Mouse (Mus musculus) thymus, postnatal 36 days (tissue): ENCODE results near the gene Tcaim.
"Not testable (repeated sequence)": the region's sequence is repeated elsewhere in the genome, so short reads cannot be mapped to it uniquely, and the experiment has no call there.

Experiments used
- DNase-seq, 2 experiments: peaks; one replicate each; pipeline ENCODE4 v3.0.0; 2022; ENCODE audit warnings: mixed read lengths in 2 of 2

Tcaim gene

DNA sequence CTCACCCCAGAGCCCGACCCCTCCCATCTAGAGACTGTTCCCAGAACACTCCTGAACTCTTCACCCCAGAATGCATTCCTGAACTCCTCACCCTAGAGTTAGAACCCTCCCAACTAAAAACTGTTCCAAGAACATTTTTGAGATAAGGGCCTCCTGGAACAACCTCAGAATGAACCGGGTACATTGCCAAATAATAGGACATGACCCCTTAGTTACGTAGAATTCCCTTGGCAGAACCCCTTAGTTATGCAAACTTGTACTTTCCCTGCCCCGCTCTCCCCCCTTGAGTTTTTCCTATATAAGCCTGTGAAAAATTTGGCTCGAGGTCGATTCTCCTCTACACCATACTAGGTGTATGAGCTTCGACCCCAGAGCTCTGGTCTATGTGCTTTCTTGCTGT, 49.8 kb downstream of the Tcaim start:
- DNase-seq, result not testable (repeated sequence)

DNA sequence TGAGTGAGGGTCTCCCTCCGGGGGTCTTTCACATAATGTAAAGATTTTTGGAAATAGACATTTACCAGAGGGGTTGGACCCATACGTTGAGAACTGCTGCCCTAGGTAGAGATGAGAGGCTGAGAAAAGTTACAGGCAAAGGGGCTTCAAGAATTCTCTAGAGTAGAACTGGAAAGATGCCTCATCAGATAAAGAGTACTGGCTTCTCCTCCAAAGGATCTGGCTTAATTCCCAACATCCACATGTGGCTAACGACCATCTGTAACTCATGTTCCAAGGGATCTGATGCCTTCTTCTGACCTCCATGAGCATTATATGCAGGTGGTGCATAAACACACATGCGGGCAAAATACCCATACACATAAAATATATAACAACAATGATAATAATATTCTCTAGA, 50.3 kb downstream of the Tcaim start:
- no peak for DNase-seq

DNA sequence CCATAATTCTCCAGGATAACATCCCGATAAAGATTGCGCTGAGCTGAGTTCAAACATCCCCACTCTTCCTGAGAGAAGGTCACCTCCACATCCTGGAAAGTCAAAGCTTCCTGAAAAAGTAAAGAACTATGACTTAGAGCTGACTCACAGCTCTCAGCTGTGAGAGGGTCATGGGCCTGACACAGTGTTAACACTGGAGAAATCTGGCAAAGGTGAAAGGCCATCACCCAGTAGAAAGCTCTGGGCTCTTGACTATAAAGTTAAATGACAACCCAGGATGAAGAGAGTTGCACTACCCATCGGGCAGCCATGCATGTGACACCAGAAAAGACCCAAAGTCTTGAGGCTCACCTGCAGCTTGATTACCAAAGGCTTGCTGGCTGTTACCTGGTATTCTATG, 51.4 kb downstream of the Tcaim start:
- no peak for DNase-seq

DNA sequence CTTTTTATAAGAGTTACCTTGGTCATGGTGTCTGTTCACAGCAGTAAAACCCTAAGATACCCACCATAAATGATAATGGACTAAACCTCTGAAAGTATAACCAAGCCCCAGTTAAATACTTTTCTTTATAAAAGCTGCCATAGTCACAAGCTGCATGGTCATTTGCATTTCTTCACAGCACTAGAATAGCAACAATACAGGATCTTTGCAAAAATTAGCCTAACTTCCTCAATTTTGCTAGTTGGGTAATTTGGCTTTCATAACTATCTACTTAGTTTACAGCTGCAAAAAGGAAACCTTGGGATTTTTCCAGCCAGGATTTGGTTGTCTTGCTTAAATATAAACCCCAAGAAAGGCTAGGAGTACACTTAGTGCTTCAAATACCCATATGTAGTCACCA, 55.4 kb downstream of the Tcaim start:
- no peak for DNase-seq

DNA sequence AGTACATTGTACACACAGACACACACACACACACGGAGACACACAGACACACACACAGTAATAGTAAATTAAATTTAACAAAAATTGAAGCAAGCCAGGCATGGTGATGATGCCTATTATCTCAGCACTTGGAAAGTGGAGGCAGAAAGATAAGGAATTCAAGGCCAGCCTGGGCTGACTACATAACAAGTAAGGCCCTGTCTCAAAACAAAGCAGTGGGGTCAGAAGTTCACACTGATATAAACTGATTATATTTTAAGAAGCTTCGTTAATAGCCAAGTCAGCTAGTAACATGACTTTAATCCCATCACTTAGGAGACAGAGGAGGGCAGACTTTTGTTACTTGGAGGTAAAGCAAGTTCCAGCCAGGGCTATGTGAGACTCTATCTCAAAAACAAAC, 58.4 kb downstream of the Tcaim start:
- no peak for DNase-seq

DNA sequence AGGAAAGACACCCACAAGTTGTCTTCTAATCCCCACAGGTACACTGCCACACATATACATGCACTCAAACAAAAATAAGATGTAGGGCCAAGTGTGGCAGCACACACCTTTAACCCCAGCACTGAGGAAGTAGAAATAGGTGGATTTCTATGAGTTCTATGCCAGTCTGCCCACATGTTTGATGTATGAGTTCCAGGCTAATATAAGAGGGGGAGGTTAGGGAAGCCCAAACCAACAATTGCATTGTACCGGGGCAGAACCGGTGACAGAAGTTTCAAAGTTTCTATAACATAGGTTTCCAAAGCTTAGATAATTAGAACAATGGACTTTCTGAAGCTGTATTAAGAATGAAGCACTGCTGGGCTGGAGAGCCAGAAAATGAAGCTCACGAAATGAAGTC, 59.5 kb downstream of the Tcaim start:
- DNase-seq, result no peak

DNA sequence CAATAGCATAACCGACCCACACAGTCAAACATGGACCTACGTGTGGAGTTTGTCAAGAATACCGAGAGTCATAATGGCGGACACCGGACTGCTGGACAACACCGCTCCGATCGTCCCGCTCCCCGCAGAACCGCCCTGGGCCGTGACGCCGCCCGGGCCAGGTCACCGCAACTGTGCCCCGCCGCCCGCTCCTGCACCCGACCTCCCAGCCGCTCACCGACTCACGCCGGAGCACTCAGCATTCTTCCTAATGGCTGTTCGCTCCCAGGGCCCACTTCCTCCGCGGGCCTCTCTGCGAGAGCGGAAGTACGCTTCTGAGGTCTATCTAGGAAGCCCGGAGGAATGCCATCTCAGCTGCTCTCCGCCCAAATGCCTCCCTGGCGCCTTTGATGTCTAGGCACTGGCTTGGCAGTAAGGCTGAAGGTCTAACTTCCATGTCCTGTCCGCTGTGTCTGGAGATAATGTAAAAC, 60.4 kb downstream of the Tcaim start, which contains the start of gene Zfp445:
TSS of gene Zfp445 (minus strand) at position 310 of the 470 bp plus-strand sequence.
- DNase-seq, result peak; percentile 76 to 83

DNA sequence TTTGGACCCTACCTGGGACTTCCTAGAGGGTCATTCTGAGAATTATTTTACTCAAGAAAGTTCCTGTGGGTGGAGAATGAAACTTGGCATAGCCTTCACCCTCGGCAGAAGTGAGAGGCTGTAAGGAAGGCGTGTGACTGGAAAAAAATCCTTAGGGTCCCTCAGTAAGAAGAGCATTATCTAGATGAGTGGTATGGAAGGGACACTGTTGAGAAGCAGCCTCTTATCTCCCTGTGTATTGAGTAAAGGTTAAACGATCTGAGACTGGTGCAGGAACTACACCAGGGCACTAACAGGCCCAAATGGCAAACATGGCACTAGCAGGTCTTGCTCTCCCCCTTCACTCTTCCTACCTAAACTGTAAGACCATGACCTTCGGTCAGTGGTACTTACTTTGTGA, 60.9 kb downstream of the Tcaim start:
- DNase-seq, result no peak

DNA sequence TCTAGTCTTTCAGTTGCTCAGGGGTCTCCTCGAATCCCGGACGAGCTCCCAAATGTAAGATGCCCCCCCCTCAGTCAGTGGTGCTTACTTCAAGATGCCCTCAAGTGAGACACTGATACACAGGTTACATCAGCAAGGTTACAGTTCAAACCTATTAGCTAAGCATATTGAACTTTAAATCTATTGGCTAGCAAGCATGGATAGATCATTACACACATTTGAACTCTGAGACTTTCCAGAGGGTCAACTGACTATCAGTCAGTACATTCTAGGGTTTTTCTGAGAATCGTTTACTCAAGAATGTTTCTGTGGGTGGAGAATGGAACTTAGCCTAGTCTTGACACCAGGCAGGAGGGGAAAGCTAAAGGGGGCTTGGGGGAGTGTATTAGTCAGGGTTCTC, 67.3 kb downstream of the Tcaim start:
- no peak for DNase-seq

DNA sequence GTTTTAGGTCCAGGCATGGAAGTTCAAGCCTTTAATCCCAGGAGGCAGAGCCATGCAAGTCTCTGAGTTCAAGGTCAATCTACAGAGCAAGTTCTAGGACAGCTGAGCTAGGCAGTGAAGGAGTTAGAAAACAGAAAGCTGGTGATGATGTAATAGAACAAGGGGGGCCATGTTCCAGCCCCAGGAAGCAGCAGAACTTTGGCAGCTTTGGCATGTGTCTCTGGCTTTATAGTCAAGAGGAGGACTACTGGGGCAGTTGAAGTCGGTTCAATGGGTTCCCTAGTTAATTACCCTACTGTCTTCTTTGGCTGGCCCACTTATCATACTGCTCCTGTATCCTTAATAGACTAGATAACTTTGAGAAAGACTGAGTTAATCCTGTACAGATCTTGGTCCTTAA, 69.3 kb downstream of the Tcaim start:
- DNase-seq, result no peak

DNA sequence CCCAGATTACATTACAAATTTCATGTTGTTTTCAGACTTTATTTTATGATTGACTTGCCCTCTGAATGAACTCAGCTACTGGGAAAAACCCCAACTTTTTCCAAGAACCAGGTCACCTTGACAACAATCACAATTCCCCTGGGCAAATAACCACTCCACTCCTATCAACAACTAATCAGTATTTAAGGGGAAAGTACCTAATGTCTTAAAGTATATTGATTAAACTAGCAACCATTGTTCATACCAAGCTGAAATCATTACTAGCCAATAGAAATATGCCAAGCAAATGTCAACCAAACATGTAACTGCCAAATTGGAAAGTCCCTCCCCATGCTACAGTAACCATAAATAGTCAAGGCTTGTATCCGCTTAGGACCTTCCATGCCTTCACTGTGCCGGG, 69.8 kb downstream of the Tcaim start:
- no peak for DNase-seq

DNA sequence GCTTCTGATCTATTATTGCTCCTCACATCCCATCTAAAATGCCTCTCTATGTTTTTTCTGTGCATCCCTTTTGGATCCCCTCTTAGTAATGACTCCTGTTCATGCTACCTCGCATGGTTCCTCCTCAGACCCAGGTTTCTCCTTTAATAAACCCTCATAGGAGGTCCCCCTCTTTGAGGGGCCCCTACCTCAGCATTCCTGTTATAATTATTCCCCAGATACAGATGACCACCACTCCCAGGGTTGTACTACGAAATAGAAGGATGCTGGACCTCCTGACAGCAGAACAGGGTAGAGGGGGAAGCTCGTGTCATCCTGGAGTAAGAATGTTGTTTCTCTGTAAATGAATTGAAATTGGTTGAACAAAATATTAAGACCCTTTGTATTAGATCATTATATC, 80.0 kb downstream of the Tcaim start, which contains the start of gene Zkscan7:
TSS of gene Zkscan7 (plus strand) at position 301 of the 400 bp plus-strand sequence.
- DNase-seq, result no peak
